Mouse (Mus musculus) left cerebral cortex, postnatal 14 days (tissue): ENCODE measurements around the gene Dysf. TPM values are rescaled to one million over a fixed set of nuclear protein-coding genes. Genes with fewer than 3 reads are reported as not detected.

Experiments used
- total RNA-seq, 2 experiments: library from RNA; stranded (reverse); gene quantifications; 2 replicates each; pipeline ENCODE4 v1.2.3; 2021

The Dysf gene
- total RNA-seq, 2 experiments from 2014 or later: 4.6 to 6.4 TPM

Other genes starting within 250 kb of the Dysf start
- not detected for gene Ankrd53, start 245.9 kb upstream of the Dysf start, total RNA-seq
- gene Tex261, start 232.8 kb upstream of the Dysf start, total RNA-seq: 10 to 100 TPM; 46.1 to 47.8 TPM
- 10 to 100 TPM; 53.0 to 55.7 TPM for gene Nagk, start 213.6 kb upstream of the Dysf start, total RNA-seq
- gene Paip2b, start 176.8 kb upstream of the Dysf start, total RNA-seq: 10 to 100 TPM; 49.1 to 51.0 TPM
- gene Zfp638, start 141.5 kb upstream of the Dysf start, total RNA-seq: 100 to 1,000 TPM; 112 to 116 TPM